Mouse (Mus musculus) layer of hippocampus, postnatal 36 days (tissue): Measurements from ENCODE around the gene Cfap126. TPM values are rescaled to one million over a fixed set of nuclear protein-coding genes. Genes with fewer than 3 reads are reported as not detected.

Experiments used
- DNase-seq, 2 experiments: peaks; one replicate each; pipeline ENCODE4 v3.0.0; 2022
- total RNA-seq, 2 experiments: library from RNA; stranded (reverse); gene quantifications; 2 replicates each; pipeline ENCODE4 v1.2.3; 2021

Cfap126 gene
- total RNA-seq, 2 experiments from 2014 or later, result 0.92 to 1.8 TPM

GRCm38 (mm10) chr1:171096110-171096964, 17.4 kb upstream of the Cfap126 start:
- DNase-seq, result no peak

GRCm38 (mm10) chr1:171097136-171097535, 16.6 kb upstream of the Cfap126 start:
- DNase-seq, result no peak

DNA sequence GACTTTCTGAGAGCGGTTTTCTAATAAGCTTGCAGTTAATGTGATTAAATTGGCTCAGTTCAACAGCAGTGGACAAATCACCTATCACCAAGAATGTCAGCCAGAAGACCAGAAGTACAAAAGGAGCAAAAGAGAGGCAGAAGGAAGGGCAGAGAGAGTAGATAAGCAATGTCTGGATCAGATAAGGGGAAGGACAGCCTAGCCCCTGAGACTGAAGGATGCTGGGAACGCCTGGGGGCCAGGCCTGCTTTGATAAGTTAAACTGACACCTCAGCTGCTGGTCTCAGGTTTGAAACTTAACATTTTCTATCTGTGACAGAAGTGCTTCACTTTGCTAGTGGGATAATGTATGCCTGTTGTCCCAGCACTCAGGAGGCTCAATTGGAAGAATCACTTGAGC, 16.1 kb upstream of the Cfap126 start:
- no peak for DNase-seq

DNA sequence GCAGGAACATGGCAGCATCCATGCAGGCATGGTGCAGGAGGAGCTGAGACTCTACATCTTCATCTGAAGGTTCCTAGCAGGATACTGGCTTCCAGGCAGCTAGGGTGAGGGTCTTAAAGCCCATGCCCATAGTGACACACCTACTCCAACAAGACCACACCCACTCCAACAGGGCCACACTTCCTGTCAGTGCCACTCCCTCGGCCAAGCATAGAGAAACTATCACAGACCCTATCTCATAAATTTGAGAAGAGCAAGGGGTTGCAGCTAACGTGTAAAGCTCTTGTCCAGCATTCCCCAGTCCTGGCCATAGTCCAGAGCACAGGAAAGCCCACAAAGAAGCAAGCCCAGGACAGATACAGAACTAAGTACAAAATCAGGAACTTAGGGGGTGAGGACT, 12.7 kb upstream of the Cfap126 start:
- no peak for DNase-seq

DNA sequence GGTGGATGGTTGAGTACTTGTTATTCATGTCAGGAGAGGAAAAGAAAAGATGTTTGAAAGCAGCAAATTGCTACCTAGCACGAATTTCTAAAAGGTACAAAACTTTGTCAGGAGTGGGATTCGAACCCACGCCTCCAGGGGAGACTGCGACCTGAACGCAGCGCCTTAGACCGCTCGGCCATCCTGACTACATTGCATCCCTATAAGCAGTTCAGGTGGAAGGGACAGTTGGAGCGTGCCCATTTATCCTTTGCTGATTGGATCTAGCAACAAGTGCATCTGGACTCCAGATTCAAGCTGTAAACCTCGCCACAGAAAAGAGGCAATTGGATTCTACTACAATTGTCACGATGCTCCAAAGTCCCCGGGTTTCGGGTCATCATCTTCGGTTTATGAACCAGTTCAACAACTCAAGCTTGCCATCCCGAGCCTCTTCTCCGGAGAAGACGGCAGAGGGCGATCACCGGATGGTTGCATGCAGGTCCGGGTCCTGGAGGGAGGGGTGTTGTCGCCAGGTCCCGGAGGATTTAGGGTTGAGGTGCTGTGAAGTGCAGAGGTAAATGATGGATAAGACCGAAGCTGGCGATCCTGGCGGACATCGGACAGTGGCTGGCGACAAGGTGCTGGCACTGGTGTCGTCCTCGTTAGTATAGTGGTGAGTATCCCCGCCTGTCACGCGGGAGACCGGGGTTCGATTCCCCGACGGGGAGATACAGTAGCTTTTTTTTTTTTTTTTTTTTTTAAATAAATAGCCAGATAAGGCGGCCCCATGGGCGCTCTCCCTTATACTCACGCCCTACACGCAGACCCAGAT, 11.8 kb upstream of the Cfap126 start:
- DNase-seq, result peak; percentile 89 to 92

GRCm38 (mm10) chr1:171102547-171103177, 11.1 kb upstream of the Cfap126 start:
- DNase-seq, result peak; percentile 85 to 86

GRCm38 (mm10) chr1:171103179-171103840, 10.4 kb upstream of the Cfap126 start:
- no peak for DNase-seq

DNA sequence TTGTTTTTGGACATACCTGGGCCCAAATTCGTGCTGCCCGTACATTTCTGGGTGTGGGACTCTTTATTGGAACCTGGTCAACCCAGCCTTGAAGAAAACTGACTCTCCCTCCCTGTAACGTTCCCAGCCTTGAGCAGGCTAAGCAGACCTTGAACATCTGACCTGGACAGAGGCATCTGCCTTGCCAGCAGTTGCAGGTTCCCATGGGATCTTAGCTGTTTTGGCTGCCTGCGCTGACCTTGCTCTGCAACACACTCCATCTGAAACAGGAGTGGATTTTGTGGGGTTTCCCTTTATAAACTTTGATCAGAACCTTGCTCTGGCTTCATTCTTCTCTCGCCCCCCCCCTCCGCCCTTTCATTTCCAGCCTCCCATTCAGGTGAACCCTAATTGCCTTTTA, 8.5 kb upstream of the Cfap126 start:
- DNase-seq, result no peak

- DNase-seq, result no peak
Observed at GRCm38 (mm10) chr1:171109620-171110019, 4.1 kb upstream of the Cfap126 start.

DNA sequence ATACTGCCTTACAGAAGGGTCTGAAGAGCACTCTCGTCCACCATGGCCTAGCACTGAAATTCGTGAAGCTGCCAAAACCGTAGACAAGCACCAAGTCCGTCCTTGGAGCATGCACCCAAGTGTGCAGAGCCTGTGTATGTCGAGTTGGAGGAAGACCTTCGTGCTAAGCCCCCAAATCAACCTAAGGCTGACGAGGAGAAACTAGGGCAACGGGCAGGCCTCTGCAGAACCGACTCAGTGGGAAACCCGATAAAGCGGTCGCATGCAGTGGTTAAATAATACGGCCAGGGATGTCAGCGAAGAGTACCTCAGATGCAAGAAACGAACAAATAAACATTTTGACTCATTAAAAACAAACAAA, 3.1 kb upstream of the Cfap126 start:
- DNase-seq, result no peak

GRCm38 (mm10) chr1:171111020-171111780, 2.5 kb upstream of the Cfap126 start:
- peak; percentile 92 to 94 for DNase-seq

DNA sequence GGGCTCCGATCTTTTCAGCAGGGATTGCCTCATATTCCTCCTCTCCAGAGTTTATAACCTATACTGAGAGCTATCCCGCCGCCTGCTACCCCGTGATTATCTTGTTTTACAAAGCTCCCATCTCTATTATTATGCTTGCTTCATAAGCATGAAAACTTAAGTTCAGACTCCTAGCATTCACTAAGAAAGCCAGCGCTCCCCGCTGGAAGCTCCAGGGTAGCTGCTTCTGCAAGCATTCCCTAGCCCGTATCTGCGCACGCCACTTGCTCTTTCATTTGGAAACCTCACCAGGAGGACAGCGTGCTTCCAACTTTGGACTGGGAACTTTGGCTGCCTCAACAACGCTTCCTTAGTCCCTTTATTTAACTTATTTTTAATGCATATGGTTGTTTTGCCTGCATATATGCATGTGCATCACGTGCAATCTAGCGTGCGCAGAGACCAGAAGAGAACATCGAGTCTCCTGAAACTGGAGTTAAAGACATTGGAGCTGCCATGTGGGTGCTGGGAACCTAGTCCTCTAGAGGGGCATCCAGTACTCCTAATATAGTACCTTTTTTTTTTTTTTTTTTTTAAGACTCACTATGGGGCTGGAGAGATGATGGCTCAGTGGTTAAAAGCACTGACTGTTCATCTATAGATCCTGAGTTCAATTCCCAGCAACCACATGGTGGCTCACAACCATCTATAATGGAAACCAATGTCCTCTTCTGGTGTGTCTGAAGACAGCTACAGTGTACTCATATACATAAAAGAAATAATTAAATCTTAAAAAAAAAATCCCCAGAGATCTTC, 1.7 kb upstream of the Cfap126 start:
- DNase-seq, result peak in 1 of 2 experiments; percentile 28

GRCm38 (mm10) chr1:171112986-171113385, 732 bp upstream of the Cfap126 start:
- DNase-seq, result no peak

DNA sequence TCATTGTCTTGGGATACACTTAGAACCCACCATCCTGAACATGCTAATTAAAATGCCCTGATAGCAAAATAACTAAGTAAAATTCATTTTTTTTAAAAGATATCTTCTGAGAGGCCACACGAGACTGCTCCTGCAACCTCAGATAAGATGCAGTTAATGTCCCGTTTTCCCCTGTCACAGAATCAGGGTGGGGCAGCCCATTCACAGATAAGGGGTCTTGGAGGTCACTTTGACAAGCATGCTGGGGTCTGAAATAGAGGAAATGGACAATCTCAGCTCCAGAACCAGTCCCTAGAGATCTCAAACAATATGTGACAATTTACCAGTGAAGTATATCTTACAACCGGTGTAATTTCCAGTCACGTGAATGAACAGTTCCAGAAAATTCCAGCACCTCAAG, 2.6 kb downstream of the Cfap126 start:
- no peak for DNase-seq

DNA sequence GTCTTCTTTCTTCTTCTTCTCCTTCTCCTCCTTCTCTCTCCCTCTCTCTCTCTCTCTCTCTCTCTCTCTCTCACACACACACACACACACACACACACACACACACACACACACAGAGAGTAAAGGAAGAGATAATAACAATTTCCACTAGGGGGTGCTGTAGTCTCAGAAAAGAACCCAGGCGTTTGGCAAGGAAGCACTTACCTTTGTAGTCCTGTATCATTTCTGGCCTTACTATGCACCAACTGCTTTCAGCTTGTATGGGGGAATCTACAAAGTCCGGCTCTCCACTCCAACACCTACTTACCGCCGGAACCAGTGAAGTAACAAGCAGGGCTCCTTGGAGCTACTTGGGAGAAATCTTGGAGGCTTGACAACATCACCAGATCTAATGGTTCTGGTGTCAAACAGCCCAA, 4.6 kb downstream of the Cfap126 start:
- DNase-seq, result peak; percentile 21 to 42

- no peak for DNase-seq
Observed at GRCm38 (mm10) chr1:171118996-171119395, 5.3 kb downstream of the Cfap126 start.

- no peak for DNase-seq
Observed at GRCm38 (mm10) chr1:171119405-171119804, 5.7 kb downstream of the Cfap126 start.

- DNase-seq, result no peak
Observed at GRCm38 (mm10) chr1:171120893-171121292, 7.2 kb downstream of the Cfap126 start.

- DNase-seq, result no peak
Observed at GRCm38 (mm10) chr1:171121839-171122238, 8.1 kb downstream of the Cfap126 start.

- no peak for DNase-seq
Observed at GRCm38 (mm10) chr1:171122932-171123331, 9.2 kb downstream of the Cfap126 start.

DNA sequence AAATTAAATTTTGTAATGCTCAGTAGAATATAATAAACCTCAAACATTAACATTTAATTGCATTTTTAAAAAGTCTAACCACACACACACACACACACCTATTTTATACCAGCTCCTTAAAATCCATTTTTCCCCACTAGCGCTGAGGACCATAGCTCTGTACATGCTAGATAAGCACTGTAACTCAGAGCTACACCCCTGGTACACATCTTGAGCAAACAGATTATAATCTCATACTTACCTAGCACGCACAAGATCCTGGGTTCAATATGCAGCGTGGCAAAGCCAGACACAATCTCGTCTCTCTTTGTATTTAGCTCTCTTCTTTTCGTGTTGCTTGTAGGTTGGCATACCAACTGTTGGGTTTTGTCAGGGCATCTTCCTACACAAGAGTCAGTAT, 10.7 kb downstream of the Cfap126 start:
- no peak for DNase-seq
